Mouse (Mus musculus) layer of hippocampus, postnatal 36 days (tissue): ENCODE measurements around the gene Chmp6. TPM values are rescaled to one million over a fixed set of nuclear protein-coding genes. Genes with fewer than 3 reads are reported as not detected.

Experiments
- DNase-seq, 2 experiments: peaks; one replicate each; pipeline ENCODE4 v3.0.0; 2022
- total RNA-seq, 2 experiments: library from RNA; stranded (reverse); gene quantifications; 2 replicates each; pipeline ENCODE4 v1.2.3; 2021

The Chmp6 gene
- total RNA-seq, 2 experiments from 2014 or later = 33.3 to 38.4 TPM

DNA sequence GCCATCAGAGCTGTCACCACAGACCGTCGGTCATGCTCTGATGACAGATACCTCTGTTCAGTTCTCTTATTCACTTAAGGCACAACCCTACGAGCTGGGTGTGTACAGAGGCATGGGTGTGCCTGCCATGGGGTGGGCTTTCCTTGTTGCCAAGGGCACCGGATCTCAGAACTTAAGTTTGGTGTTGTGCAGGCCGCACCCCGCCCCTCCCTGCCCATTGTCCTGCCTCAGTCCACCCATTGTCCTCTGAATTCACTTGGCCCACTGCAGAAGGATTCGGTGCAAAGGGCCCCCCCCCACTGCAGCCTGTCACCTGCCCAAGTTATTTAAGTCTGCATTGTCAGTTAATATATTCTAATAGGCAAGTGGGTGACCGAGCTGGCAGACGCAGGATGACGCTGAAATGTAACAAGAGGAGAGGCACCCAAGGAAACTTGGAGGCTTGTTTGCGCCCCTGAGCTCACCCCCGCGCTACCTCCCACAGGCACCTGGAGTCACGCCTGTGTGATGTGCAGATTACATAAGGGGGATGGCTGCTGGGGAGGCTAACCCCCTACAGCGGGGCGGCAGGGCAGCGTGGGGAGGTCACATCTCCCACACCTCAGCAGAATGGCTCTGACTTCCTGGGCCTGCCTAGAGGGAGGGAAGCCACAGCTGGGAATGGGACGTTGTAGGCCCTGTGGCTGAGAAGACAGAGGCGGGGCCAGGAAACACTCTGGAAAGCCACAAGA lies 24.7 kb downstream of the Chmp6 start:
- no peak for DNase-seq

- DNase-seq = no peak
Measured at GRCm38 (mm10) chr11:119939073-119939710, 26.0 kb downstream of the Chmp6 start.

- DNase-seq = no peak
Measured at GRCm38 (mm10) chr11:119939711-119940106, 26.5 kb downstream of the Chmp6 start.

GRCm38 (mm10) chr11:119940142-119940541 lies 26.9 kb downstream of the Chmp6 start:
- DNase-seq = peak in 1 of 2 experiments; percentile 54

GRCm38 (mm10) chr11:119941794-119942193 lies 28.6 kb downstream of the Chmp6 start:
- no peak for DNase-seq

DNA sequence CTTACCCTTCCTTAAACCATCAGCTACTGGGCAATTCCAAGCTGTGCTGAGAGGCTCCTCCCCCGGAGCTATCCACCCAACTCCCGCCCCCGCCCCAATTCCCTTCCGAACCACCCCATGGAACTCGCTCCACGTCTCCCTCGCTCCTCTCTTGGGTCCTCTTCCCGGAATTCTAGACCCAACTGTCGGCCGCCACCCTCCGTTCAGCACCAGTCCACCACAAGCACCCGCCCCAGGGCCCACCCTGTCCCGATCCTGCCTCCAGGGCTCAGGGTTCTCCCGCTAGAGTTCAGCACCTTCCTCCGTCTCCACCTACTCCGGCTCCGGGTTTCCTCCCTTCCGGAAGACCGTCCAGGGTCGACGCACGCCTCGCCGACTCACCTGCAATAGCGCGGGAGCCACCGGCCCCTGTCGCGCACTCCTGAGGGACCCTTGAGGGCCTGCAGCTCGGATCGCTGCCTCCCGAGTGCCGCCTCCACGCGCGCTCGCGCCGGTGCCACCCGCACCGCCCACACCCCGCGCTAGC lies 29.0 kb downstream of the Chmp6 start:
- no peak for DNase-seq

GRCm38 (mm10) chr11:119942727-119943427 lies 29.6 kb downstream of the Chmp6 start, which contains the start of gene Baiap2:
Gene Baiap2 (plus strand): TSS chr11:119942763.
- DNase-seq = peak; percentile 97

DNA sequence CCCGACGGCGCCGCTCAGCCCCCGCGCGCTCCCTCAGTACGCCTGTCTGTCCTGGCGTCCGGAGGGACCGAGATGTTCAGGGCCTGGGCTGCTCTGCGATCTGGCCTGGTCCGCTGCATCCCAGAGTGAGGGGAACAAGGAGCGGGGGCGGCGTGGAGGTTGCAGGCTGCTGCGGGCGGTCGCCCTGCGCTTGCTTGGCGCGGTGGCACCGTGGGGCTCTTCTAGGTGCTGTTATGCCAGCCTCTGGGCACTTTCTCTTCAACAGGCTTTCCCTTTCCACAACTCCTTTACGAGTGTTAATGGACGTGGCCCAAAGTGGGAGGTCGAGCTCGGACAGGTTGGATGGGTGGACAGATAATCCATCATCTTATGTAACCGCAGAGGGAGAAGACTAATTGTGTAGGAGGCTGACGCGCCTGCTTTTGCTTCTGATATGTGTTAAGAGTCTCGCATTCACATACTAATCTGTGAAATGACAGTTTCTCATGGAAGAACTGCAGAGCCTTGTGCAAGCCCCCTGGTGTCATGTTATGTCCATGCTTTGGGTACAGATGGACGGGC lies 30.3 kb downstream of the Chmp6 start:
- peak; percentile 55 to 62 for DNase-seq

- DNase-seq = no peak
Measured at GRCm38 (mm10) chr11:119945343-119945742, 32.1 kb downstream of the Chmp6 start.

- no peak for DNase-seq
Measured at GRCm38 (mm10) chr11:119947426-119947825, 34.2 kb downstream of the Chmp6 start.

GRCm38 (mm10) chr11:119947897-119948296 lies 34.7 kb downstream of the Chmp6 start:
- DNase-seq = no peak

DNA sequence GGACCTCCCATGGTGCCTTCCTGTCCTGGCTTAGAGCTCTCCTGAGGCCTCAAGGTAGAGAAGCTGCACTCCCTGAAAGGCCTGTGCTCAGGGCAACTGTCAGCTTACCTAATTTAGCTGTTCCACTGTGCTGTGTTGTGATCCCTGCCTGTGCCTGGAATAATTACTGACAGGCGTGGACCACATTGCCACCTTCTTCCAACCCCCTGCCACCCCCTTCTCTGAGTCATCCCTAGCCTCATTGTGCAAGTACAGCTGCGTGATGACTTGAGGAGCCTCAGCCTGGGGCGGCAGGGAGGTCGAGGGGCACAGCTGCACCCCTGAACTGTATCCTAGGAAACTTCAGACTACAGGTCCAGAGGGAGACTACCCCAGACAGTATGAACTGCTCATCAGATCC lies 35.1 kb downstream of the Chmp6 start:
- no peak for DNase-seq

- DNase-seq = no peak
Measured at GRCm38 (mm10) chr11:119948803-119949202, 35.6 kb downstream of the Chmp6 start.

DNA sequence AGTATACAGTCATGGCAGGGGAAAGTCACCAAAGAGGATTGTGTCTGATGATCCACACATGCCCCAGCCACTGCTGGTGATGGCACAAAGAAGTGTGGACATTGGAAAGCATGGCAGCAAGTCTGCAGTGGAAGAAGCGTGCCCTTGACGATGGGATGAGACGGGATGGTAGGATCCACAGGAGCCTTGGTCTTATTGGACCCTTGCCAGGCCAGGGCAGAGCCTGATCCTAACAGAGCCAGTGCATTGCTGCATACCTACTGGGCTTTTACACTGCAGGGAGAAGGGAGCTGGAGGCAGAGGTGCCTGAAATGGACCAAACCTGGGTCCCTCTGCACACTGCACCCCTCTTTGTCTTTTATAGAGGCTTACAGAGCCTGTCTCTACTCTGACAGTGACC lies 37.3 kb downstream of the Chmp6 start:
- DNase-seq = no peak

DNA sequence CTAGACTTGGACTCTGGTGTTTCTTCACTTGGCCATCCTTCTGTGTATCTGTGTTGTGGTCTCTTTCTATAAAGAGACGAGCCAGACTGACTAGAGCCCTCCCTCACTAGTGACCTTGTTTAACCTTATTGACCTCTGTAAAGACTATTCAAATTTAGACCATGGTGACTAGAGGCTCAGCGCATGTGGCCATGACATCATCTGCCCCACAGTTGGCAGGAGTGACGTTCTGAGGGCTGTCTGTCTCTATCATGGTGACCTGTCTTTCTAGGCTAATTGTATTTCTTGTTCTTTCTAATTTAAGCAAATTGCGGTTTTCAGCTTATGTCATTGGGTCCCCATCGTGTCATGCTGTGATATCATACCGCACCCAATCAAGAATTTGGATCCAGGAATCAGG lies 38.1 kb downstream of the Chmp6 start:
- DNase-seq = no peak

DNA sequence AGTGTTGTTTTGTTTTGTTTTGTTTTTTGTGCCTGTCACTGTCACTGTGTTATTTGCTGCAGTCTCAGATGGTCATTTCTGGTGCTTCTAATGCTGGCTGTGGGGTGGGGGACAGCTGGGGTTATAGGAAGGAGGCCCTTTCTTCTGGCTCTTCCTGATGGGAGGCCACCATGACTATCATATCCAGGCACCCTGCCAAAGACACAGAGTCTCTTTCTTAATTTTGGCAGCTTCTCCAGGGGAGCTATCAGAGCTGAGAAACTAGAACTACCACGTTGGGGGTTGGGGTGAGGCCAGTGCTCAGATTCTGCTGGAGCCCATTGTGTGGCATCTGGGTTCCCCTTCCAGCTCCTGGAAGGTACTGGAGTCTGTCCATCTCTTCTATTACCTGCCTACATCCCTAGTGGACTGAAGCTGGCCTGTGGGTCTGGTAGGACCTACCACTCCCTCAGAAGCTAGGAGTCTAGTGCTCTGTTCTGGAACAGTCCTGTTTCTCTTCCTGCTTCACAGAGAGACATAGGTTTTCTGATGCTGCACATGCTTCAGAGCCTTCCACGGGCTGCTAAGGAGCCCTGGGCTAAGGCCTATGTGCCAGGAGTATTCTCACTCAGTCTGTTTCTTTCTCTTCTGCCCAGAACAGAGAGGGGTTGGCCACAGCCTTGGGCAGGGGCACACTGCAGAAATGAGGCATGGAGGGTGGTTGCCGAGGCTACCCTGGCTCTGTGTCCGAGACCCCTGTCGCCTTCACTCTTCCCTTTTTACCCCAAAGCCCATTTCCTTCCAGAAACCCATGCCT lies 39.4 kb downstream of the Chmp6 start:
- DNase-seq = no peak

DNA sequence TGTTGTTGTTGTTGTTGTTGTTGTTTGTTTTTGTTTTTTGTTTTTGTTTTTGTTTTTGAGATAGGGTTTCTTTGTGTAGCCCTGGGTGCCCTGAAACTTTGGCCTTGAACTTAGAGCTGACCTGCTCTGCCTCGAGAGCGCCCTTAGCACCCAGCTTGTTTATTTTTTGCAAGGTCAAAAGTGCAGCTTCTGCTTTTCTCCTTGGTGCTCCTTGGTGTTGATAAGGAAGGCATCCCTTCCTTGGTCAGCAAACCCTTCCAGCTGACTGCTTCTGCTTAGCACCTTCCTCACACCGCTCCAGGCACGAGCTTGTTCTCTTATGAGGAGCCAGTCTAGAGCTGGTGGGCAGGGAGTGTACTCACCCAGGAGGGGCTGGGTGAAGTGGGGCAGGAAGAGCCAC lies 41.0 kb downstream of the Chmp6 start:
- no peak for DNase-seq

DNA sequence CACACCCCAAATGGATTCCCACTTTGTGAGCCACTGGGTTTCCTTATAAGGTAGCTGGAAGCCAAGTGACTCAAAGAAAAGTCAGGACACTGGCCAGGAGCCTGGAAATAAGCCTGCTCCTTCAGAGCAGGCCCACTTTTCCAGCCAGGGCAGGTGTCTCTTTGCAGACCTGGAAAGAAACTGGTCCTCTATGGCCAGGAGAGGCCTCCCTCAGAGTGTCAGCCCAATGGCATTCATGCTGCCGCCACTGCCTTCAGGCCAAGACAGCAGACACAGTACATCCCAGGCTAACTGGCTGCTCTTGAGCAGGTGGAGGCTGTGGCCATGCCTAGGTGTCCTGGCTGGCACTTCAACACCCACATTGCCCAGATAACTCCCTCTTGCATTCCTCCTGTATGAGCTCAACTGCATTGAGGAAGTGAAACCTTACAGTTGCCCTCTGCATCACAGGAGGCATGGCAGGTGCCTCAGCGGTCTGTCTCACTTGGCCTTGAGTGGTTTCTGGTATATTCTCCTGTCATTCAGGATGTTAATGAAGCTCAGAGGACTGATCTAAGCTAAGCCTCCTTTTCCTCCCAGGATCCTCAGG lies 41.6 kb downstream of the Chmp6 start:
- no peak for DNase-seq

- DNase-seq = no peak
Measured at GRCm38 (mm10) chr11:119955432-119955831, 42.2 kb downstream of the Chmp6 start.

- DNase-seq = no peak
Measured at GRCm38 (mm10) chr11:119956590-119956989, 43.3 kb downstream of the Chmp6 start.

DNA sequence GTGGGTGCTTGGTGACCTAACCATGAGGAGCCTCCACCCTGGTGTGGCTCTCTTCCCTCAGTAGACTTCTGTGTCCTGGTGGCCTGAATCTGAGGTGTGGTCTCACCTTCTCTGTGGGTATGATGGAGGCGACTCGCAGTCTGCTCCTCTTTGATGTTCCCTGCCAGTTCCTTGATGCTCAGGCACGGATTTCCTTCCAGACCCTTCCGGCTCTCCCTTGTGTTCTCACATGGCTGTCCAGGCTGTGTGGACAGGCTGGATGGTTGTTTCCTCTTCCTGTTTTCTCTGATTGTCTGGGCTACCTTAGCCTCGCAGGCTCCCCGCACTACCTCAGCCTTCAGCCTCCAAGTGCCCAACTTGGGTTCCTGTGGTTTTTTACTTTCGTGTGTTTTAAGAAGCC lies 45.6 kb downstream of the Chmp6 start:
- DNase-seq = no peak

GRCm38 (mm10) chr11:119959714-119960113 lies 46.5 kb downstream of the Chmp6 start:
- DNase-seq = no peak
